Mouse (Mus musculus) midbrain, embryonic 16.5 days (tissue): ENCODE data around the gene Xpo5. TPM values are rescaled to one million over a fixed set of nuclear protein-coding genes. Genes with fewer than 3 reads are reported as not detected.
A peak's percentile ranks its signal among the peaks of the same experiment; 100 is the strongest.

Experiments used
- microRNA counts: library from miRNA; unstranded; fragments of <30 nt; microRNA quantifications from one replicate; lab custom pipeline; 2016
- microRNA-seq: library from miRNA; unstranded; fragments of <30 nt; microRNA quantifications from one replicate; pipeline ENCODE4, GENCODE M21; 2017
- polyA plus RNA-seq: library from polyadenylated mRNA; unstranded; fragments of >200 nt; fragmentation: Nextera tagmentation; extraction: Ambion mirVana; gene quantifications from 2 replicates; pipeline ENCODE4 v1.2.1, GENCODE M21; 2015

Gene Xpo5
- polyA plus RNA-seq, 1 experiment from 2014 or later = 36.0 TPM

MicroRNAs within 50 kb of the gene (microRNA counts, 519-probe panel; counts per million panel counts)
- 386 counts per million, percentile 18 among the panel's probes with 10 or more counts for microRNA mmu-miR-693-3p (lab: Ali Mortazavi, UCI)
- 1,243 counts per million, percentile 24 among the panel's probes with 10 or more counts for microRNA mmu-miR-693-5p (lab: Ali Mortazavi, UCI)

Small RNA genes lying within 50 kb of the gene (microRNA-seq; reads per million reads assigned to microRNA genes)
- 1.7 reads per million, percentile 2 among the genes with 10 or more reads in this experiment for gene Mir693

Other genes starting within 250 kb of the Xpo5 start
- gene Vegfa, start 170.4 kb upstream of the Xpo5 start, polyA plus RNA-seq = 3.4 and 4.7 TPM in 2 replicates
- gene Mrps18a, start 91.8 kb upstream of the Xpo5 start, polyA plus RNA-seq = 156 and 158 TPM in 2 replicates
- 61.6 and 74.5 TPM in 2 replicates for gene Rsph9, start 58.6 kb upstream of the Xpo5 start, polyA plus RNA-seq
- 21.9 and 22.6 TPM in 2 replicates for gene Mad2l1bp, start 49.2 kb upstream of the Xpo5 start, polyA plus RNA-seq
- gene Gtpbp2, start 41.8 kb upstream of the Xpo5 start, polyA plus RNA-seq = 41.3 and 42.8 TPM in 2 replicates
- 7.7 and 7.8 TPM in 2 replicates for gene Polh, start 137 bp upstream of the Xpo5 start, polyA plus RNA-seq
- 71.3 and 80.7 TPM in 2 replicates for gene Polr1c, start 45.3 kb downstream of the Xpo5 start, polyA plus RNA-seq
- 79.4 and 87.2 TPM in 2 replicates for gene Yipf3, start 45.3 kb downstream of the Xpo5 start, polyA plus RNA-seq
- 16.6 and 18.3 TPM in 2 replicates for gene Lrrc73, start 50.7 kb downstream of the Xpo5 start, polyA plus RNA-seq
- 28.4 and 28.6 TPM in 2 replicates for gene Tjap1, start 80.2 kb downstream of the Xpo5 start, polyA plus RNA-seq
- 20.6 and 25.8 TPM in 2 replicates for gene Dlk2, start 94.6 kb downstream of the Xpo5 start, polyA plus RNA-seq
- gene Abcc10, start 125.6 kb downstream of the Xpo5 start, polyA plus RNA-seq = 9.3 and 10.3 TPM in 2 replicates
- gene Zfp318, start 180.9 kb downstream of the Xpo5 start, polyA plus RNA-seq = 15.2 and 17.5 TPM in 2 replicates
- gene Crip3, start 226.1 kb downstream of the Xpo5 start, polyA plus RNA-seq = 3.0 and 3.6 TPM in 2 replicates
- gene Slc22a7, start 235.7 kb downstream of the Xpo5 start, polyA plus RNA-seq = not detected in 2 replicates